Mouse (Mus musculus) lung, postnatal 0 days (tissue): ENCODE measurements at regions not wholly inside any gene's neighbourhood (a gene's known extent, or its start where the extent isn't known, plus 50 kb on each side); places are given as distances from the start of the nearest gene placed in this dataset.

Source experiments
- CTCF ChIP-seq: IDR thresholded peaks from 2 replicates; pipeline ENCODE4 v1.5.1; 2016; ENCODE audit warnings: antibody characterized with exemption, mild to moderate bottlenecking
- EP300 ChIP-seq: IDR thresholded peaks from 2 replicates; pipeline ENCODE4 v1.6.1; 2016; ENCODE audit warnings: antibody characterized with exemption, mild to moderate bottlenecking, control low read depth

DNA sequence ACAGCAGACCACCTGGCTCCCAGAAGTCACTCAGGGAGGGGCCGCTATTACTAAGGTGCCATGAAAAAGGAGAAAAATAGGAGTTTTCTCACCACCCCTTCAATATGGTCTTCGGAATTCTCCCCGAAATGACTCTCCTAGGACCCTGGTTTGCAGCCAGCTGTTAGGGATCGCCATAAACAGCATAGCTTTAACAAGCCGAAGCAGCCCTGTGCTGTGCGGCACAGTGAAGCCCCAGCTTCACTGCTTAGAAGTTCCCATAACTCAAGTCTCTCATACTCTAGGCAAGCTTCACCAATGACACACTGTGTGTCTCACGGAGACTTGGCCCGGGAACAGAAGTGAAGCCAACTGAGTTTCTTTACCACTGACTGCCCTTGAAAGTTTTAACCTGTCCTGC lies 127.2 kb downstream of the Gsdmc2 start:
- no peak for TF ChIP-seq EP300
- TF ChIP-seq CTCF, result no peak
